Mouse (Mus musculus): ENCODE data around the gene Rtn4. TPM values are rescaled to one million over a fixed set of nuclear protein-coding genes. Genes with fewer than 3 reads are reported as not detected.

The Rtn4 gene
- polyA plus RNA-seq, 1 experiment = 48.0 TPM

DNA sequence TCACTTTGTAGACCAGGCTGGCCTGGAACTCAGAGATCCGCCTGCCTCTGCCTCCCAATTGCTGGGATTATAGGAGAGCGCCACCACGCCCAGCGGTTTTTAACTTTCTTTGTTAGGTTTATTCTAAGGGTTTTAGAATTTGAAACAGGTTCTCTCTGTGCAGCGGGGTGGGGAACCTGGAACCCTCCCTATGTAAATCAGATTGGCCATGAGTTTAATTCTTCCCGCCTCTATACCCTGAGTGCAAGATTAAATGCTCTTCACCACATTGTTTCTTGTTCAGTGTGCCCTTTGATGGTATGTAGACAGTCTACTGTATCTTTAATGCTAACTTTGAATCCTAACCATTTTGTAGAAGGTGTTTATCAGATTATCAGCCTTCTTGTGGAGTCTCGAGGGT, 21.4 kb downstream of the Rtn4 start:
- Histone ChIP-seq H3K4me1 (ENCODE audit: control insufficient read depth, insufficient read depth, insufficient read length, low read length) (no peaks in the 10 kb centered on the region), H3K27me3 (ENCODE audit: control insufficient read depth, insufficient read depth, low read length) (no peaks in the 10 kb centered on the region), H3K4me3 (ENCODE audit: low read depth, low read length) (no peak overlapping the region), H3K27ac (ENCODE audit: insufficient read depth, low read depth, low read length) (no peak overlapping the region), H3K36me3 (ENCODE audit: control insufficient read depth, insufficient read depth, low read length) (no peaks in the 10 kb centered on the region)
- WGBS = 84% methylated on average over 7 of the region's 7 CpGs
- TF ChIP-seq CTCF (IDR thresholded peaks at IDR 0.05; ENCODE audit: extremely low read depth, insufficient read length, insufficient replicate concordance, low read depth, low read length) (no peak), POLR2A (IDR thresholded peaks at IDR 0.05; ENCODE audit: low read depth, low read length) (no peak)

DNA sequence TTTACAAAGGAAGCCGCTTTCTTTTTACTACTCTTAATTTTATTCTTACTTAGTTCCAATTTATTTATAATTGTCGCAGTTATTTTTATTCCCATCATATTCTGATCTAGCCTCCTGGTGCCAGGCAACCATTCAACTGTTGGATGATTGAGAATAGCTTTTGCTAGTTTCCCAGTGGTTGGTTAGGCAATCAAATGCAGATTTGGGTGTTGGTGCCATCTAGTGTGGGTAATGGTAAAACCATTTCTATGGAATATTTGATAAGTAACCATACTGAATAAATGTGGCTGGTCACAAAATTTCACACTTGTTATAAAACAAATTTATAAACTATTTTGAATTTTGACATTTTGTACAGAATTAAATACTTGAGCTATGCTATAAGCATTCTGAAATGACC, 22.0 kb downstream of the Rtn4 start:
- no peak overlapping the region for H3K4me3 ChIP-seq (ENCODE audit: low read depth, low read length)
- TF ChIP-seq POLR2A (IDR thresholded peaks at IDR 0.05; ENCODE audit: low read depth, low read length) (no peak), CTCF (IDR thresholded peaks at IDR 0.05; ENCODE audit: extremely low read depth, insufficient read length, insufficient replicate concordance, low read depth, low read length) (no peak)
- 75% methylated on average over 2 of the region's 2 CpGs for WGBS
- H3K4me1 ChIP-seq (ENCODE audit: control insufficient read depth, insufficient read depth, insufficient read length, low read length) = no peaks in the 10 kb centered on the region
- no peaks in the 10 kb centered on the region for H3K27me3 ChIP-seq (ENCODE audit: control insufficient read depth, insufficient read depth, low read length)
- H3K36me3 ChIP-seq (ENCODE audit: control insufficient read depth, insufficient read depth, low read length) = no peaks in the 10 kb centered on the region
- H3K27ac ChIP-seq (ENCODE audit: insufficient read depth, low read depth, low read length) = no peak overlapping the region

DNA sequence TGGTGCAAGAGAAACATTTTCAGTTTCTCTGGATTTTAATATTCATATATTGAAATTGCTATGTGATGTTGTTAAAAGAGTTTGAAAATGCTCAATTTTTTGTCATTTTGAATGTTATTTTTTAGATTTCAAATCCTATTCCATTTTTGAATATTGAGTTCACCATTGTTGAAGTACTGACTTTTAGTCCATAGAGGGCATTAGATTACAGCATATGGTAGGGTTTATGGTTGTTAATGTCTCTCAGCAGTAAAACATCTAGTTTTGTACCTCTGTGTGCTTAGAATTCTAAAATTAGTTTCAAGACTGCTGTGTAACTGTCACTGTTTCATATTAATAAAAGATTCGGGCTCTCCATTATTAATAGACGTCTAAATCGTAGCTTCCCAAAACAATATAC, 22.8 kb downstream of the Rtn4 start:
- TF ChIP-seq CTCF (IDR thresholded peaks at IDR 0.05; ENCODE audit: extremely low read depth, insufficient read length, insufficient replicate concordance, low read depth, low read length) (no peak), POLR2A (IDR thresholded peaks at IDR 0.05; ENCODE audit: low read depth, low read length) (no peak)
- Histone ChIP-seq H3K4me1 (ENCODE audit: control insufficient read depth, insufficient read depth, insufficient read length, low read length) (no peaks in the 10 kb centered on the region), H3K27me3 (ENCODE audit: control insufficient read depth, insufficient read depth, low read length) (no peaks in the 10 kb centered on the region), H3K4me3 (ENCODE audit: low read depth, low read length) (no peak overlapping the region), H3K36me3 (ENCODE audit: control insufficient read depth, insufficient read depth, low read length) (no peaks in the 10 kb centered on the region), H3K27ac (ENCODE audit: insufficient read depth, low read depth, low read length) (no peak overlapping the region)
- 79% methylated on average over 3 of the region's 3 CpGs for WGBS

DNA sequence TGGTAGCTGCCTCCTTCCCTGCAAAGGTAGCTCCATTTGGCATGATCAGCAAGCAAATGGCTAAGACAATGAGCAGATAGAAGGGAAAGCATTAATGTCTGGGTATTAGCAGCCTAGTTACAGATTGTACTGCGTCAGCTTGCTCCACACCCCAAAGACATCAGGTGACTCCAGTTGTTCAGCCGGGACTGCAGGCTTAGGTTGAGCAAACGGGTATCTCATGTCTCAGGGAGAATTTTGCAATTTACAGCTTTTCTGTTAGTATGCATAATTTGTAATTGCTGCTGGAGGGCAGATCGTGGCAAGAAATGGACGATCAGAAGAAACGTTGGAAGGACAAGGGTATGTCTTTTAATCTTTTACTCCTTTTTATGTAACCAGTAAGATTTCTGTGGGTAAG, 25.8 kb downstream of the Rtn4 start:
- H3K4me3 ChIP-seq (ENCODE audit: low read depth, low read length) = no peak overlapping the region
- no peaks in the 10 kb centered on the region for H3K36me3 ChIP-seq (ENCODE audit: control insufficient read depth, insufficient read depth, low read length)
- TF ChIP-seq CTCF (IDR thresholded peaks at IDR 0.05; ENCODE audit: extremely low read depth, insufficient read length, insufficient replicate concordance, low read depth, low read length) (no peak), POLR2A (IDR thresholded peaks at IDR 0.05; ENCODE audit: low read depth, low read length) (no peak)
- H3K27me3 ChIP-seq (ENCODE audit: control insufficient read depth, insufficient read depth, low read length) = no peaks in the 10 kb centered on the region
- no peak overlapping the region for H3K27ac ChIP-seq (ENCODE audit: insufficient read depth, low read depth, low read length)
- 31% methylated on average over 6 of the region's 6 CpGs for WGBS
- H3K4me1 ChIP-seq (ENCODE audit: control insufficient read depth, insufficient read depth, insufficient read length, low read length) = no peaks in the 10 kb centered on the region

DNA sequence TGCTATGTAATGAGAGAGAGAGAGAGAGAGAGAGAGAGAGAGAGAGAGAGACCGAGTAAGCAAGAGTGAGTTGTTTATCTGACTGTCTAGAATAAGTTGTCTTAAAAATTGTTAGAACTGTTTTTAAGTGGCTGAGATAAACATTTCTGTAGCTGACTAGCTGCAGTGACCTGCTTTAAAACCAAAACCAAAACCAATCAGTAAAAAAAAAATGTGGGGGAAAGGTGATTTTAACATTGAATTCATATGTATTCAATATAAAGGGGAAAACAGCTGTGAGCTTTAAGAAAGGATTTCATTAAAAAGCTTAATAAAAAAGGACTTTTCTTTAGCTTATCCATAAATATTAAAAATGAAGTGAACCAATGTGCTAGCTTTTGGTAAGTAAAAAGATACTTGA, 26.9 kb downstream of the Rtn4 start:
- WGBS = 74% methylated on average over 1 of the region's 1 CpGs

DNA sequence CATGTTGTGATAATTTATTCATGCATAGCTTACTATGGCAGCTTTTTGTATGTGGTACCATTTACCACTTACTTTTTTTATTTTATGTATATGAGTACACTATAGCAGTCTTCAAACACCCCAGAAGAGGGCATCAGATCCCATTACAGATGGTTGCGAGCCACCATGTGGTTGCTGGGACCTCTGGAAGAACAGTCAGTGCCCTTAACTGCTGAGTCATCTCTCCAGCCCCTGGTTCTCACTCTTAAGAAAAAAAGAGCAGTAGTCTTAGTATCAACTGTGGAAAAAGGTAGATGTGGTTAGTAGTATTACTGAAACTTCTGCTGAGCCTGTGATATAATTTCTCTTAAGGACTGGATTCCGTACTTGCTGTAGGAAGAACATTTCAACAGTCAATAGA, 31.5 kb downstream of the Rtn4 start:
- Histone ChIP-seq H3K36me3 (ENCODE audit: control insufficient read depth, insufficient read depth, low read length) (no peaks in the 10 kb centered on the region), H3K4me1 (ENCODE audit: control insufficient read depth, insufficient read depth, insufficient read length, low read length) (no peaks in the 10 kb centered on the region), H3K27me3 (ENCODE audit: control insufficient read depth, insufficient read depth, low read length) (no peaks in the 10 kb centered on the region), H3K4me3 (ENCODE audit: low read depth, low read length) (no peak overlapping the region), H3K27ac (ENCODE audit: insufficient read depth, low read depth, low read length) (no peak overlapping the region)
- 97% methylated on average over 2 of the region's 2 CpGs for whole genome bisulfite sequencing
- no peak for TF ChIP-seq CTCF (IDR thresholded peaks at IDR 0.05; ENCODE audit: extremely low read depth, insufficient read length, insufficient replicate concordance, low read depth, low read length)
- TF ChIP-seq POLR2A (IDR thresholded peaks at IDR 0.05; ENCODE audit: low read depth, low read length) = no peak

More for the DNA sequence above, 26.9 kb downstream of the Rtn4 start:
- TF ChIP-seq CTCF (IDR thresholded peaks at IDR 0.05; ENCODE audit: extremely low read depth, insufficient read length, insufficient replicate concordance, low read depth, low read length) = no peak
- no peak for TF ChIP-seq POLR2A (IDR thresholded peaks at IDR 0.05; ENCODE audit: low read depth, low read length)
- Histone ChIP-seq H3K27me3 (ENCODE audit: control insufficient read depth, insufficient read depth, low read length) (no peaks in the 10 kb centered on the region), H3K4me3 (ENCODE audit: low read depth, low read length) (no peak overlapping the region), H3K36me3 (ENCODE audit: control insufficient read depth, insufficient read depth, low read length) (no peaks in the 10 kb centered on the region), H3K4me1 (ENCODE audit: control insufficient read depth, insufficient read depth, insufficient read length, low read length) (no peaks in the 10 kb centered on the region), H3K27ac (ENCODE audit: insufficient read depth, low read depth, low read length) (no peak overlapping the region)

DNA sequence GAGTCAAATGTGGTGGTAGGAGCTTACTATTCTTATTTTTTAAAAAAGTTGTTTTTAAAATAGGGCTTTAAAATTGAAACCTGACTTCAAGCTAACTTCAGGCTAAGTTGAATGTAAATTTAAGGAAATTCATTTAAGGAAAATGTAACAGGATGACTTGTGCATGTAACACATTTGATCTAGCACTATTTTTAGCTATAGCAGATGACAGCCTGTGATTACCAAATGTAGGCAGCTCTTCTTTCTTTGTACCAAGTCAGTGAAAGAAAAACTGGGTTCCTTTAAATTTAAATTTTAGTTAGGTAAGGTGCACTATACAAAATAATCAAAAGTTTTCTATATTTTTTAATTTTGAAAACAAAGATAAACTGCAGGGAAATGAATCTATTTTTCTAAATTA, 32.4 kb downstream of the Rtn4 start:
- H3K27ac ChIP-seq (ENCODE audit: insufficient read depth, low read depth, low read length) = no peak overlapping the region
- H3K4me1 ChIP-seq (ENCODE audit: control insufficient read depth, insufficient read depth, insufficient read length, low read length) = no peaks in the 10 kb centered on the region
- no peaks in the 10 kb centered on the region for H3K27me3 ChIP-seq (ENCODE audit: control insufficient read depth, insufficient read depth, low read length)

DNA sequence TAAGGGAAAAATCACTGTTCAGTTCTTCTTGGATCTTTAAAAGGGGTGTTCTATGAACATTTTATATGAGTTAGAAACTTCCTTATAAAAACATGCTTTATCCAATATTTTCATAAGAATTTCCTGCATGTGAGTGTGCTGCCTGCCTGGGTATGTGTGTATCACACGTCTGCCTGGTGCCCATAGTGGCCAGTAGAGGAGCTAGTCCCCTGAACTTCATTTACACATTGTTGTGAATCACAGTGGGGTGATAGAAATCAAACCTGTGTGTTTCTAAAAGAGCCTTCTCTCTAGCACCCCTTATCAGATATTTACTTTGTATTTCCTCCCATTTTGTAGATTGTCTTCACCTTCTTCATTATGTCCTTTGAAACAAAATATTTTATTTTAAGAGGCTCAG, 32.9 kb downstream of the Rtn4 start:
- Histone ChIP-seq H3K4me3 (ENCODE audit: low read depth, low read length) (no peak overlapping the region), H3K27ac (ENCODE audit: insufficient read depth, low read depth, low read length) (no peak overlapping the region), H3K4me1 (ENCODE audit: control insufficient read depth, insufficient read depth, insufficient read length, low read length) (no peaks in the 10 kb centered on the region), H3K36me3 (ENCODE audit: control insufficient read depth, insufficient read depth, low read length) (no peaks in the 10 kb centered on the region), H3K27me3 (ENCODE audit: control insufficient read depth, insufficient read depth, low read length) (no peaks in the 10 kb centered on the region)
- 77% methylated on average over 1 of the region's 1 CpGs for WGBS
- TF ChIP-seq POLR2A (IDR thresholded peaks at IDR 0.05; ENCODE audit: low read depth, low read length) = no peak
- no peak for TF ChIP-seq CTCF (IDR thresholded peaks at IDR 0.05; ENCODE audit: extremely low read depth, insufficient read length, insufficient replicate concordance, low read depth, low read length)

More for the DNA sequence above, 32.4 kb downstream of the Rtn4 start:
- Histone ChIP-seq H3K4me3 (ENCODE audit: low read depth, low read length) (no peak overlapping the region), H3K36me3 (ENCODE audit: control insufficient read depth, insufficient read depth, low read length) (no peaks in the 10 kb centered on the region)
- TF ChIP-seq CTCF (IDR thresholded peaks at IDR 0.05; ENCODE audit: extremely low read depth, insufficient read length, insufficient replicate concordance, low read depth, low read length) (no peak), POLR2A (IDR thresholded peaks at IDR 0.05; ENCODE audit: low read depth, low read length) (no peak)

Measured in small intestine, adult 2 months (tissue).